Mouse (Mus musculus): ENCODE results near the gene Lats1.

GRCm38 (mm10) chr10:7710121-7710520, 29.1 kb downstream of the Lats1 start:
- no peak for TF ChIP-seq CTCF (conservative IDR thresholded peaks at IDR 0.05; ENCODE audit: insufficient read depth, insufficient read length, low read depth, low read length)
- TF ChIP-seq POLR2A (IDR thresholded peaks at IDR 0.05; ENCODE audit: low read depth, low read length), result no peak
